Mouse (Mus musculus) MEL (cell line): ENCODE data around the gene Nvl.

Experiments
- CTCF ChIP-seq, 3 experiments: IDR thresholded peaks in 2 of 3; conservative IDR thresholded peaks in 1 of 3; 2 replicates each; pipeline ENCODE4 v1.5.1; 2011 to 2012; ENCODE audit warnings: low read length in 3 of 3, low read depth in 2 of 3, mild to moderate bottlenecking in 2 of 3, improper control_type of control experiment in 1 of 3, inconsistent platforms in 1 of 3, mixed read lengths in 1 of 3, moderate library complexity in 1 of 3; ENCODE audit not compliant: control insufficient read depth in 1 of 3, insufficient read depth in 1 of 3, poor library complexity in 1 of 3, severe bottlenecking in 1 of 3
- NRF1 ChIP-seq: IDR thresholded peaks from 2 replicates; pipeline ENCODE4 v1.6.1; 2014; ENCODE audit warnings: low read depth, mild to moderate bottlenecking, inconsistent platforms, low read length, improper control_type of control experiment, moderate library complexity; ENCODE audit not compliant: poor library complexity, insufficient read depth, severe bottlenecking
- ZMIZ1 ChIP-seq: IDR thresholded peaks from 2 replicates; pipeline ENCODE4 v1.6.1; 2012; ENCODE audit warnings: low read depth, mild to moderate bottlenecking, inconsistent platforms, low read length, improper control_type of control experiment, moderate library complexity

DNA sequence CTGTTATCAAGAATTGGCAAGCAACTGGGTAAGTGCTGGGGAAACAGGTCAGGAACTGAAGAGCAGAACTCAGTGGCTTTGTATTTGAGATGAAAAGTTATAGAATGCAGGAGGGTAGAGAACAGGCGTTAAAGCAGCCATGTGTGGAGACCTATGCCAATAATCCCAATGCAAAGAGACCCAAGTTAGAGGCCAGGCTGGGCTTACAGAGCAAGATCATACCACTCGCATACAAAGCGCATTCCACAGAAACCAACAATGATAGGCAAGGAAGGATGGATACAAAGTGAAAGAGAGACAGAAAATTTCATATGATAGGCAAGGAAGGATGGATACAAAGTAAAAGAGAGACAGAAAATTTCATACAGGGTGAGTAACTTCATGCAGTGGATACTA is 6.4 kb upstream of the Nvl start:
- TF ChIP-seq NRF1 (no peak), CTCF (IDR thresholded peaks at IDR 0.05 in 2 of 3, conservative IDR thresholded peaks at IDR 0.05 in 1 of 3; ENCODE audit: control insufficient read depth in 1 of 3, insufficient read depth in 1 of 3, low read depth in 2 of 3, low read length in 3 of 3, poor library complexity in 1 of 3, severe bottlenecking in 1 of 3) (no peak), ZMIZ1 (no peak)
